Mouse (Mus musculus): ENCODE measurements around the gene Phactr1. TPM values are rescaled to one million over a fixed set of nuclear protein-coding genes. Genes with fewer than 3 reads are reported as not detected.

The Phactr1 gene
- polyA plus RNA-seq, 1 experiment from 2014 or later: 8.1 TPM

DNA sequence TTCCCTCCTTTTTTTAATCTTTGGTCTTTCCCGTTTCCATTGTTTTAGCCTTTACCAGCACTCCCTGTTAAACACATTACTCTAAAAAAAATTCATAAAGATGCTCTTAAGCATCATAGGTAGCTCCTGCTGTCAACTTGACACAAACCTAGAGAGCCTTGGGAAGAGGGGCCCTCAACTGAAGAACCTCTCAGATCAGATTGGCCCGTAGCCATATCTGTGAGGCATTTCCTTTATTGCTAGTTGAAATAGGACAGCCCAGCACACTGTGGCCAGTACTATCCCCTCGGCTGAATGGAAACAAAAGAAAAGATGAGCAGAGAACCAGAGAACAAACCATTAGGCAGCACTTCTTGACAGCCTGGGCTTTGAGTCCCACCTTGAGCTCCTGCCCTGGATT is 313.9 kb downstream of the Phactr1 start:
- H3K27me3 ChIP-seq (ENCODE audit: control insufficient read depth, insufficient read depth, low read length): no peaks in the 10 kb centered on the region
- H3K4me1 ChIP-seq (ENCODE audit: control insufficient read depth, insufficient read depth, low read length): no peaks in the 10 kb centered on the region
- H3K27ac ChIP-seq (ENCODE audit: low read length): no peak overlapping the region
- 82% methylated on average over 3 of the region's 3 CpGs for WGBS
- H3K9ac ChIP-seq (ENCODE audit: low read length): no peak overlapping the region
- no peak overlapping the region for H3K4me3 ChIP-seq (replicated peaks; ENCODE audit: low read length)
- ATAC-seq (ENCODE audit: insufficient read depth, low FRiP score): no peak
- no peaks in the 10 kb centered on the region for H3K9me3 ChIP-seq (replicated peaks; ENCODE audit: control insufficient read depth, low read length)
- no peaks in the 10 kb centered on the region for H3K36me3 ChIP-seq (ENCODE audit: control insufficient read depth, insufficient read depth, low read length)
- no peak overlapping the region for H3K4me2 ChIP-seq (ENCODE audit: low read depth, low read length)

GRCm38 (mm10) chr13:42996188-42996587 is 315.8 kb downstream of the Phactr1 start:
- Histone ChIP-seq H3K27me3 (ENCODE audit: control insufficient read depth, insufficient read depth, low read length) (no peaks in the 10 kb centered on the region), H3K9me3 (replicated peaks; ENCODE audit: control insufficient read depth, low read length) (no peaks in the 10 kb centered on the region), H3K27ac (ENCODE audit: low read length) (no peak overlapping the region), H3K4me3 (replicated peaks; ENCODE audit: low read length) (no peak overlapping the region), H3K4me1 (ENCODE audit: control insufficient read depth, insufficient read depth, low read length) (no peaks in the 10 kb centered on the region), H3K9ac (ENCODE audit: low read length) (no peak overlapping the region), H3K36me3 (ENCODE audit: control insufficient read depth, insufficient read depth, low read length) (no peaks in the 10 kb centered on the region), H3K4me2 (ENCODE audit: low read depth, low read length) (no peak overlapping the region)
- no peak for ATAC-seq (ENCODE audit: insufficient read depth, low FRiP score)
- WGBS: 60% methylated on average over 4 of the region's 4 CpGs

DNA sequence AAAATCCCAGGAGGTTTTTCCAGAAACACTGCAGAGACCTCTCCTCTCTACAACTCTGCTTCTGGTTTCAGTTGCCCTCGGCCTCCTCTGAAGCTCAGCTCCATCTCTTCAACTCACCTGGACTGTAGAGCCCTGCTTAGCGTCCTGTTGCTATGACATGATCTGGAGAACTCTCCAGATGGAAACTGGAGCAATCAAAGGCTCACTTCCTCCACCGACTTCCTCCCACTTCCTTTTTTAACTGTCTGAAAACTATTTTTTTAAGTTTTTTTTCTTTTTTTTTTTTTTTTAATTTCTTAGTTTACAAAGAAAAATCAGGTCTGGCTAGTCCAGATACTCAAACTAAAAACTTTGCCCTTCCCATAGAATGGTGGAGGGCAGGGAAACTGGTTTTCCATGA is 318.9 kb downstream of the Phactr1 start:
- Histone ChIP-seq H3K9me3 (replicated peaks; ENCODE audit: control insufficient read depth, low read length) (no peaks in the 10 kb centered on the region), H3K9ac (ENCODE audit: low read length) (no peak overlapping the region), H3K36me3 (ENCODE audit: control insufficient read depth, insufficient read depth, low read length) (no peaks in the 10 kb centered on the region), H3K27me3 (ENCODE audit: control insufficient read depth, insufficient read depth, low read length) (no peaks in the 10 kb centered on the region), H3K4me3 (replicated peaks; ENCODE audit: low read length) (no peak overlapping the region), H3K4me1 (ENCODE audit: control insufficient read depth, insufficient read depth, low read length) (no peaks in the 10 kb centered on the region), H3K27ac (ENCODE audit: low read length) (no peak overlapping the region), H3K4me2 (ENCODE audit: low read depth, low read length) (no peak overlapping the region)
- 73% methylated on average over 3 of the region's 3 CpGs for WGBS
- ATAC-seq (ENCODE audit: insufficient read depth, low FRiP score): no peak

DNA sequence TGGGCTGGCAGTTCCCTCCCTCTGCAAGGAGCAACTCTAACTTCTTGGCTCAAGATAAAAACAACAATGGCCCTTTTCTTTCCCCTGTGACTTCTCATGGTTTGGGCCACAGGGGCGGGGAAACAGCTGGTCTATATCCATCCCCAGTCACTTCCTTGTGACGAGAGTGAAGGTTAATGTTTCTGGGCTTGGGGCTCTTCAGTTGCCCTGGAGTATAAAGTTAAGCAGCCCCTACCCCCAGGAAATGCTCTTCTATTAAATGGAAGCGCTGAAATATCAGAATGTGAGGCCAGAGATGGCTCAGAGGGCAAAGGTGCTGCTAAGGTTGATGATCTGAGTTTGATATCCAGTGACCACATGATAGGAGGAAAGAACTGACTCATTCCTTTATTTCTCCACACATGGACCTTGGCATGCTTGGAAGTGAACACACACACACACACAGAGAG is 324.7 kb downstream of the Phactr1 start:
- H3K4me1 ChIP-seq (ENCODE audit: control insufficient read depth, insufficient read depth, low read length): peaks cover 5% of the 10 kb centered on the region
- WGBS: 21% methylated on average over 3 of the region's 3 CpGs
- H3K4me2 ChIP-seq (ENCODE audit: low read depth, low read length): no peak overlapping the region
- no peak overlapping the region for H3K9ac ChIP-seq (ENCODE audit: low read length)
- H3K36me3 ChIP-seq (ENCODE audit: control insufficient read depth, insufficient read depth, low read length): no peaks in the 10 kb centered on the region
- ATAC-seq (ENCODE audit: insufficient read depth, low FRiP score): peak; percentile 74
- H3K27ac ChIP-seq (ENCODE audit: low read length): no peak overlapping the region; the same call in 1 of the 2 replicates
- no peaks in the 10 kb centered on the region for H3K9me3 ChIP-seq (replicated peaks; ENCODE audit: control insufficient read depth, low read length)
- no peak overlapping the region for H3K4me3 ChIP-seq (replicated peaks; ENCODE audit: low read length)
- no peaks in the 10 kb centered on the region for H3K27me3 ChIP-seq (ENCODE audit: control insufficient read depth, insufficient read depth, low read length)

GRCm38 (mm10) chr13:43008466-43008865 is 328.0 kb downstream of the Phactr1 start:
- Histone ChIP-seq H3K9ac (ENCODE audit: low read length) (no peak overlapping the region), H3K36me3 (ENCODE audit: control insufficient read depth, insufficient read depth, low read length) (no peaks in the 10 kb centered on the region), H3K4me3 (replicated peaks; ENCODE audit: low read length) (no peak overlapping the region), H3K4me2 (ENCODE audit: low read depth, low read length) (no peak overlapping the region), H3K4me1 (ENCODE audit: control insufficient read depth, insufficient read depth, low read length) (peaks cover 5% of the 10 kb centered on the region), H3K9me3 (replicated peaks; ENCODE audit: control insufficient read depth, low read length) (no peaks in the 10 kb centered on the region), H3K27me3 (ENCODE audit: control insufficient read depth, insufficient read depth, low read length) (no peaks in the 10 kb centered on the region), H3K27ac (ENCODE audit: low read length) (no peak overlapping the region)
- 52% methylated on average over 5 of the region's 5 CpGs for WGBS
- ATAC-seq (ENCODE audit: insufficient read depth, low FRiP score): no peak

GRCm38 (mm10) chr13:43009596-43009995 is 329.2 kb downstream of the Phactr1 start:
- Histone ChIP-seq H3K27ac (ENCODE audit: low read length) (no peak overlapping the region), H3K9me3 (replicated peaks; ENCODE audit: control insufficient read depth, low read length) (no peaks in the 10 kb centered on the region), H3K4me1 (ENCODE audit: control insufficient read depth, insufficient read depth, low read length) (peaks cover 5% of the 10 kb centered on the region), H3K4me3 (replicated peaks; ENCODE audit: low read length) (no peak overlapping the region), H3K27me3 (ENCODE audit: control insufficient read depth, insufficient read depth, low read length) (no peaks in the 10 kb centered on the region), H3K9ac (ENCODE audit: low read length) (no peak overlapping the region), H3K36me3 (ENCODE audit: control insufficient read depth, insufficient read depth, low read length) (no peaks in the 10 kb centered on the region), H3K4me2 (ENCODE audit: low read depth, low read length) (no peak overlapping the region)
- 77% methylated on average over 3 of the region's 3 CpGs for WGBS
- no peak for ATAC-seq (ENCODE audit: insufficient read depth, low FRiP score)

GRCm38 (mm10) chr13:43011516-43011915 is 331.1 kb downstream of the Phactr1 start:
- Histone ChIP-seq H3K4me1 (ENCODE audit: control insufficient read depth, insufficient read depth, low read length) (no peaks in the 10 kb centered on the region), H3K9ac (ENCODE audit: low read length) (no peak overlapping the region), H3K36me3 (ENCODE audit: control insufficient read depth, insufficient read depth, low read length) (no peaks in the 10 kb centered on the region), H3K4me2 (ENCODE audit: low read depth, low read length) (no peak overlapping the region), H3K4me3 (replicated peaks; ENCODE audit: low read length) (no peak overlapping the region), H3K27me3 (ENCODE audit: control insufficient read depth, insufficient read depth, low read length) (no peaks in the 10 kb centered on the region), H3K9me3 (replicated peaks; ENCODE audit: control insufficient read depth, low read length) (no peaks in the 10 kb centered on the region), H3K27ac (ENCODE audit: low read length) (no peak overlapping the region)
- ATAC-seq (ENCODE audit: insufficient read depth, low FRiP score): no peak
- WGBS: 53% methylated on average over 3 of the region's 3 CpGs

GRCm38 (mm10) chr13:43013984-43014383 is 333.6 kb downstream of the Phactr1 start:
- H3K27ac ChIP-seq (ENCODE audit: low read length): no peak overlapping the region
- WGBS: 91% methylated on average over 4 of the region's 4 CpGs
- ATAC-seq (ENCODE audit: insufficient read depth, low FRiP score): no peak
- H3K4me2 ChIP-seq (ENCODE audit: low read depth, low read length): no peak overlapping the region
- H3K4me1 ChIP-seq (ENCODE audit: control insufficient read depth, insufficient read depth, low read length): no peaks in the 10 kb centered on the region
- H3K4me3 ChIP-seq (replicated peaks; ENCODE audit: low read length): no peak overlapping the region
- no peaks in the 10 kb centered on the region for H3K36me3 ChIP-seq (ENCODE audit: control insufficient read depth, insufficient read depth, low read length)
- H3K9ac ChIP-seq (ENCODE audit: low read length): no peak overlapping the region
- no peaks in the 10 kb centered on the region for H3K27me3 ChIP-seq (ENCODE audit: control insufficient read depth, insufficient read depth, low read length)
- H3K9me3 ChIP-seq (replicated peaks; ENCODE audit: control insufficient read depth, low read length): no peaks in the 10 kb centered on the region

GRCm38 (mm10) chr13:43015768-43016167 is 335.3 kb downstream of the Phactr1 start:
- Histone ChIP-seq H3K4me2 (ENCODE audit: low read depth, low read length) (no peak overlapping the region), H3K36me3 (ENCODE audit: control insufficient read depth, insufficient read depth, low read length) (no peaks in the 10 kb centered on the region), H3K27ac (ENCODE audit: low read length) (no peak overlapping the region), H3K4me3 (replicated peaks; ENCODE audit: low read length) (no peak overlapping the region), H3K9ac (ENCODE audit: low read length) (no peak overlapping the region), H3K27me3 (ENCODE audit: control insufficient read depth, insufficient read depth, low read length) (no peaks in the 10 kb centered on the region), H3K9me3 (replicated peaks; ENCODE audit: control insufficient read depth, low read length) (no peaks in the 10 kb centered on the region), H3K4me1 (ENCODE audit: control insufficient read depth, insufficient read depth, low read length) (no peaks in the 10 kb centered on the region)
- WGBS: 73% methylated on average over 6 of the region's 6 CpGs
- ATAC-seq (ENCODE audit: insufficient read depth, low FRiP score): no peak

DNA sequence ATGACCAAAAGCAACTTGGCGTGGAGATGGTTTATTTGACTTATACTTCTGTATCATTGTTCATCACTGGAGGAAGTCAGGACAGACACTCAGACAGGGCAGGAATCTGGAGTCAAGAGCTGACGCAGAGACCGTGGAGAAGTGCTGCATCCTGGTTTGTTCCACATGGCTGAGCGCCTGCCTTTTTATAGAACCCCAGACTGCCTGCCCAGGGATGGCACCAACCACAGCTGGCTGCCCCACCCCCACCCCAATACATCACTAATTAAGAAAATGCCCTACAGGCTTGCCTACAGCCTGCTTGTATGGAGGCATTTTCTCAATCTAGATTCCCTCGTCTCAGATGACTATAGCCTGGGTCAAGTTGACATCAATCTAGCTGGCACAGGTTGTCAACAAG is 338.4 kb downstream of the Phactr1 start:
- Histone ChIP-seq H3K27ac (ENCODE audit: low read length) (no peak overlapping the region), H3K9ac (ENCODE audit: low read length) (no peak overlapping the region), H3K4me1 (ENCODE audit: control insufficient read depth, insufficient read depth, low read length) (no peaks in the 10 kb centered on the region), H3K4me2 (ENCODE audit: low read depth, low read length) (no peak overlapping the region), H3K36me3 (ENCODE audit: control insufficient read depth, insufficient read depth, low read length) (no peaks in the 10 kb centered on the region), H3K27me3 (ENCODE audit: control insufficient read depth, insufficient read depth, low read length) (no peaks in the 10 kb centered on the region), H3K9me3 (replicated peaks; ENCODE audit: control insufficient read depth, low read length) (no peaks in the 10 kb centered on the region), H3K4me3 (replicated peaks; ENCODE audit: low read length) (no peak overlapping the region)
- ATAC-seq (ENCODE audit: insufficient read depth, low FRiP score): no peak
- WGBS: 72% methylated on average over 5 of the region's 5 CpGs

All from stomach, embryonic 16.5 days (tissue).